Mouse (Mus musculus) heart, embryonic 12.5 days (tissue): ENCODE measurements around the gene Wnt3. TPM values are rescaled to one million over a fixed set of nuclear protein-coding genes. Genes with fewer than 3 reads are reported as not detected.

ENCODE experiments used
- ATAC-seq: fragments of 200-750 bp; cut with Nextera tagmentation; 2 replicates; pipeline ENCODE4 v1.8.0; 2017; ENCODE audit warnings: moderate TSS enrichment, moderate library complexity; ENCODE audit not compliant: insufficient number of reproducible peaks, low FRiP score
- H3K27ac ChIP-seq: fragments of 300-500 bp; sonication (generic); 2 replicates; pipeline ENCODE4 v1.5.1; 2016; ENCODE audit warnings: mild to moderate bottlenecking, moderate library complexity; ENCODE audit not compliant: poor library complexity, severe bottlenecking
- H3K27me3 ChIP-seq: fragments of 300-500 bp; sonication (generic); replicated peaks from 2 replicates; pipeline ENCODE4 v1.6.1; 2016; ENCODE audit warnings: mild to moderate bottlenecking, moderate library complexity
- H3K36me3 ChIP-seq: fragments of 300-500 bp; sonication (generic); 2 replicates; pipeline ENCODE4 v1.6.1; 2016; ENCODE audit warnings: mild to moderate bottlenecking, moderate library complexity
- H3K4me1 ChIP-seq: fragments of 300-500 bp; sonication (generic); replicated peaks from 2 replicates; pipeline ENCODE4 v1.6.1; 2016; ENCODE audit warnings: mild to moderate bottlenecking
- H3K4me2 ChIP-seq: fragments of 300-500 bp; sonication (generic); 2 replicates; pipeline ENCODE4 v1.6.1; 2016; ENCODE audit warnings: mild to moderate bottlenecking, moderate library complexity
- H3K4me3 ChIP-seq: fragments of 300-500 bp; sonication (generic); 2 replicates; pipeline ENCODE4 v1.5.1; 2016; ENCODE audit warnings: mild to moderate bottlenecking
- H3K9ac ChIP-seq: fragments of 300-500 bp; sonication (generic); 2 replicates; pipeline ENCODE4 v1.6.1; 2016; ENCODE audit warnings: mild to moderate bottlenecking, moderate library complexity
- H3K9me3 ChIP-seq: fragments of 300-500 bp; sonication (generic); replicated peaks from 2 replicates; pipeline ENCODE4 v1.6.1; 2016; ENCODE audit warnings: mild to moderate bottlenecking, moderate library complexity
- WGBS: fragments of 180-500 bp; shearing (Covaris S2); methylation state at CpG from one replicate; pipeline ENCODE4 v1.1.7; 2016; 5-methylcytosine and 5-hydroxymethylcytosine counted together
- polyA plus RNA-seq: library from polyadenylated mRNA; unstranded; fragments of >200 nt; fragmentation: Nextera tagmentation; extraction: Ambion mirVana; gene quantifications from 2 replicates; pipeline ENCODE4 v1.2.1, GENCODE M21; 2016

Gene Wnt3
- polyA plus RNA-seq, 1 experiment from 2014 or later, result 0.23 TPM

DNA sequence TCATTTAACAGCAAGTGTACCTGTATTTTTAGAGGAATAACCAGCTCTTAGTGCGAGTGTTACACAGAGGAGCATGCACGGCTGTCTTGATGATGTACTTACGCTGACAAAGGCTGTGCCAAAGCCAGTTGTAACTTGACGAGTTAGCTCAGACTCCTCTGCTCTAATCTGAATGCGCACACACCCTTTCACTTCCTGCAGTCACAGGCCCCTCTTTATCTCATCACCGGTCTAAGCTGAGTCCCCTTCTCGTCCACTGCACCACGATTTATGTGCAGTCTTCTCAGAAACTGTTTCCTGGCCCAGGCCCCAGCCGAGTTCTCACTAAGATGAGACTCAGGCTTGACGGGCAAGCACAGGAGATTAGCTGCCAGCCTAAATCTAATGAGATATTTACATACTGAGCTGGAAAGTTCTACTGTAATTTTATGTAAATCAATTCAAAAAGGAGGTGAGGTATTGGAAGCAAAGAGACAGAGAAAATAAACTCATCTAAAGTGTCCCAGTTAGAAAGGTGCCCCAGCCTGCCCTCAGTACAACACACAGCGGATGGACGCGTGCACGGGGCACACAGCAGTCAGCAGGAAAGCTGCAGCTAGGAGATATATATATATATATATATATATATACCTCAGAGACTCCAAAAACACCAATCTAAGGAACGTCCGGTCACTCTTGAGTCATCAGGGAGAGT, 78.8 kb downstream of the Wnt3 start:
- Histone ChIP-seq H3K9me3 (no peaks in the 10 kb centered on the region), H3K4me2 (no peak overlapping the region), H3K4me1 (peaks cover 18% of the 10 kb centered on the region), H3K4me3 (no peak overlapping the region), H3K9ac (no peak overlapping the region), H3K27ac (no peak overlapping the region), H3K27me3 (no peaks in the 10 kb centered on the region), H3K36me3 (peaks cover 12% of the 10 kb centered on the region; the same call in 1 of the 2 replicates)
- ATAC-seq, result peak; percentile 66; the same call in 1 of the 2 replicates
- 43% methylated on average over 16 of the region's 16 CpGs for WGBS

DNA sequence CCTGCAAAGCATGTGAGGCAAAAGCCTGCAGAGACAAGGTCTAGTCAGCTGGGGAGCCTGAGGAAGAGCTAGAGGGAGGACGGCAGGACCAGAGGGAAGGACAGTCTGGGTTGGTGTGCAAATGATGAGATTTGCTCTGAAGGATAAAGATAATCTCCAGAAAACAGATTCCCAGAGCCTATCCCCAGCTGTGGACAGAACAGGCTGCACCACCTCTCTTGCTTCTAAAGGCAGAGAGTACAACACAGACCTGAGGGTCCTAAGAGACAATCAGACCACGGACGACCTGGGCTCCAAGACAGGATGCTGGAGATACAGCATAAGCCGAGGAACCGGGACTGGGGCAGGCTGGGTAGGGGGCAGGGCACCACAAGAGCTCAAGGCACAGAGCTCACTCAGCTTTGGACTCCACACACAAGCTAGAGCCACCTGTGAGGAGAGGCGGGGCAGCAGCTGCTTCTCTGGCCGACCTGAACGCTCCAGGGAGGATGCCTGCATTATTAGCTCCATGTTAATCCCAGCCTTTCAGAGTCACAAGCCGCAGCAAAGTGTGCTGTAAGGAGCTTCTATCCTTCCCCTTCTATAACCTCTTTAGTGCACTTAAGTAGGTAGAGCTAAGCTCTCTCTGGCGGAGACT, 79.5 kb downstream of the Wnt3 start:
- Histone ChIP-seq H3K4me2 (no peak overlapping the region), H3K36me3 (peaks cover 13% of the 10 kb centered on the region; the same call in 1 of the 2 replicates), H3K4me3 (no peak overlapping the region), H3K27me3 (no peaks in the 10 kb centered on the region), H3K9me3 (no peaks in the 10 kb centered on the region), H3K9ac (no peak overlapping the region), H3K27ac (no peak overlapping the region), H3K4me1 (peaks cover 18% of the 10 kb centered on the region)
- WGBS, result 41% methylated on average over 10 of the region's 10 CpGs
- ATAC-seq, result no peak

DNA sequence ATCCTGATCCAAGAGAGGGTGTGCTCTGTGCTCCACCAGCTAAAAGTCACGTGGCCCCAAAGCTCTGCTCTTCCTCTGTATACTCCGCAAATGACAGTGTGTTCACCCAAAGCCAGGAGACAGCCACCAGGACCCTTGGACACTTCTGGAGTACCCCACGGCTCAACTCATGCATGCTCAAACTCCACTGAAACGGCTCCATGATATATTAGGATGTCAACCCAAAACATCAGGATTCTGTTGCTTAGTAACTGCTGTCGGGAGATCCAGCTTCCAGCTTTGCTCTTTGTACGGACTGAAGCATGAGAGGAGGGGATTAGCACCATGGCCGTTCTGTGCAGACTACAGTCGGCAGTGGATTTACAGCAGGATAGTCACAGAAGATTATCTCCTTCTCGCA, 80.3 kb downstream of the Wnt3 start:
- Histone ChIP-seq H3K27ac (no peak overlapping the region), H3K4me3 (no peak overlapping the region), H3K27me3 (no peaks in the 10 kb centered on the region), H3K9ac (no peak overlapping the region), H3K4me2 (no peak overlapping the region), H3K4me1 (peaks cover 18% of the 10 kb centered on the region), H3K36me3 (peaks cover 16% of the 10 kb centered on the region), H3K9me3 (no peaks in the 10 kb centered on the region)
- ATAC-seq, result no peak
- WGBS, result 67% methylated on average over 9 of the region's 9 CpGs

- no peak overlapping the region for H3K4me3 ChIP-seq
- H3K4me1 ChIP-seq, result peaks cover 18% of the 10 kb centered on the region
- no peak overlapping the region for H3K9ac ChIP-seq
- peaks cover 28% of the 10 kb centered on the region for H3K36me3 ChIP-seq
- no peak for ATAC-seq
- H3K4me2 ChIP-seq, result no peak overlapping the region
- WGBS, result 89% methylated on average over 7 of the region's 7 CpGs
- H3K9me3 ChIP-seq, result no peaks in the 10 kb centered on the region
- no peaks in the 10 kb centered on the region for H3K27me3 ChIP-seq
- H3K27ac ChIP-seq, result no peak overlapping the region
Measured at GRCm38 (mm10) chr11:103856641-103857040, 82.7 kb downstream of the Wnt3 start.

DNA sequence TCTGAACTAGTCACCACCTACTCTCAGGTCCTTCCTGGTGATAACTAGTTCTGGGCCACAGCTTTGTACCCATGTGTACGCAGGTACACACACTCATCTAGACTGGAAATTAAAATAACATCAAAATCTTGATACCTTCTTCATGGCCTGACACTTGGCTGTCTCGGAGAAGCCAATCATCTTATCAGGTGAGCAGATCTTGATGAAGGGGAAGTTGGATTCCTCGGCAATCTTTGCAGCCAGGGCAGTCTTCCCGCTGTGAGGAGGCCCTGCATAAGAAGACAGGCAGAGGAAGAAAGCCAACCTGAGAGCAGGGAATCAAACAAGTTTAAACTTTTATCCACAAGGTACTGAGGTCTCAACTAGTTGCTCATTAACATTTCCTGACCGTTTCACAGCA, 84.8 kb downstream of the Wnt3 start:
- ATAC-seq, result no peak
- Histone ChIP-seq H3K36me3 (peaks cover 33% of the 10 kb centered on the region), H3K9me3 (no peaks in the 10 kb centered on the region), H3K4me2 (no peak overlapping the region), H3K4me3 (no peak overlapping the region), H3K9ac (no peak overlapping the region), H3K27me3 (no peaks in the 10 kb centered on the region), H3K4me1 (peaks cover under 1% of the 10 kb centered on the region; the same call in 1 of the 2 replicates), H3K27ac (no peak overlapping the region)
- 43% methylated on average over 5 of the region's 5 CpGs for WGBS

DNA sequence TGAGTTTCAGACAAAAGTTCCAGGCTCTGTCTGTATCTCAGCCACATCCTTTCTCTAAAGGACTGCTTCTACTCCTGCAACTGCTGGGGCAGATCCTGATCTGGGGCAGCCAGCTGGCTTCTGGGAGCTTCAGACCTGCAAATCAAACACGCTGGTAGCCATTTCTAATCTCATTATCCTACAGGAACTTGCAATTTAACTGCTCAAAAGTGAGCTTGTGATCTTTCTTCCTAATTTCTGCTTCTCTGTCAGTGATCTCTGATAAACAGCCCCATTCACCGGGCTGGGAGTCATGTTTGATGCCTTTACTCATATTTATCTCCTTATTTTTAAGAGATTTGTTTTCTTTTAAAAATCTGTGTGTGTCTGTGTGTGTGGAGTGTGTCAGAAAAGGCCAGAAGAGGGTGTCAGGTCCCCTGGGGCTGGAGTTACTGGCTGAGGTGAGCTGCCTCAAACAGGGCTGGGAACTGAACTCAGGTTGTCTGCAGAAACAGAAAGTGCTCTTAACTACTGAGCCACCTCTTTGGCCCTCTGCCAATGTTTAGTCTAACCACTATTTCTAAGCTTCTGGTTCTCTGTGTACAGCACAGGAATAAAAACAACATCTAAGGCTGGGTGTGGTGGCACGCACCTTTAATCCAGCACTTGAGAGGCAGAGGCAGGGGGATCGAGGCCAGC, 86.1 kb downstream of the Wnt3 start:
- ATAC-seq, result no peak
- Histone ChIP-seq H3K9ac (no peak overlapping the region), H3K27ac (no peak overlapping the region), H3K9me3 (no peaks in the 10 kb centered on the region), H3K4me3 (no peak overlapping the region), H3K27me3 (no peaks in the 10 kb centered on the region), H3K4me1 (no peaks in the 10 kb centered on the region), H3K4me2 (no peak overlapping the region), H3K36me3 (peaks cover 42% of the 10 kb centered on the region)
- WGBS, result 64% methylated on average over 4 of the region's 4 CpGs

GRCm38 (mm10) chr11:103862951-103863350, 89.0 kb downstream of the Wnt3 start:
- no peak for ATAC-seq
- H3K36me3 ChIP-seq, result peaks cover 35% of the 10 kb centered on the region
- no peaks in the 10 kb centered on the region for H3K27me3 ChIP-seq
- no peak overlapping the region for H3K27ac ChIP-seq
- H3K9me3 ChIP-seq, result no peaks in the 10 kb centered on the region
- 50% methylated on average over 8 of the region's 8 CpGs for WGBS
- no peaks in the 10 kb centered on the region for H3K4me1 ChIP-seq
- H3K9ac ChIP-seq, result no peak overlapping the region
- H3K4me3 ChIP-seq, result no peak overlapping the region
- H3K4me2 ChIP-seq, result no peak overlapping the region

GRCm38 (mm10) chr11:103864486-103864885, 90.5 kb downstream of the Wnt3 start:
- H3K9ac ChIP-seq, result no peak overlapping the region
- no peaks in the 10 kb centered on the region for H3K9me3 ChIP-seq
- no peak overlapping the region for H3K4me3 ChIP-seq
- H3K4me1 ChIP-seq, result no peaks in the 10 kb centered on the region
- WGBS, result 91% methylated on average over 4 of the region's 4 CpGs
- H3K4me2 ChIP-seq, result no peak overlapping the region
- no peak overlapping the region for H3K27ac ChIP-seq
- H3K27me3 ChIP-seq, result no peaks in the 10 kb centered on the region
- peaks cover 33% of the 10 kb centered on the region for H3K36me3 ChIP-seq
- no peak for ATAC-seq

DNA sequence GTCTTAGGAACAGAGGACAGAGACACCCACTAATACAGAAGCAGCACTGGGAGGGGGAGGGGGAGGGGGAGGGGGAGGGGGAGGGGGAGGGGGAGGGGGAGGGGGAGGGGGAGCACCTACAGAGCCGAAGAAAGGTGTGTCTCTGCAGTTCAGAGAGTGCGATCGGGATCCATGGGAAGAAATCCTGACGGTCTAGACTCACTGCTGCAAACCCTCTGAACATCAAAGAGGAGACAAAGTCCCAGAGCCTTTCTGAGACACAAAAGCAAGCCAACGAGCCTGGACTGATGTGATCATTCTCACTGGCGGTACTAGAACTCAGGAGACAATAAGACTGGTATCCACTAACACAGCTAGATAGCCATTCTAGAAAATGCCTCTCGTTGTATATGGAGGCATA, 91.4 kb downstream of the Wnt3 start:
- no peaks in the 10 kb centered on the region for H3K9me3 ChIP-seq
- H3K4me2 ChIP-seq, result no peak overlapping the region
- H3K4me3 ChIP-seq, result no peak overlapping the region
- 76% methylated on average over 7 of the region's 7 CpGs for WGBS
- no peaks in the 10 kb centered on the region for H3K4me1 ChIP-seq
- H3K36me3 ChIP-seq, result peaks cover 30% of the 10 kb centered on the region
- ATAC-seq, result no peak
- H3K9ac ChIP-seq, result no peak overlapping the region
- H3K27ac ChIP-seq, result no peak overlapping the region
- H3K27me3 ChIP-seq, result no peaks in the 10 kb centered on the region
